Mouse (Mus musculus): Measurements from ENCODE around the gene Ostm1. TPM values are rescaled to one million over a fixed set of nuclear protein-coding genes. Genes with fewer than 3 reads are reported as not detected.

Ostm1 gene
- total and polyA plus RNA-seq, 2 experiments: 7.0 to 13.3 TPM

DNA sequence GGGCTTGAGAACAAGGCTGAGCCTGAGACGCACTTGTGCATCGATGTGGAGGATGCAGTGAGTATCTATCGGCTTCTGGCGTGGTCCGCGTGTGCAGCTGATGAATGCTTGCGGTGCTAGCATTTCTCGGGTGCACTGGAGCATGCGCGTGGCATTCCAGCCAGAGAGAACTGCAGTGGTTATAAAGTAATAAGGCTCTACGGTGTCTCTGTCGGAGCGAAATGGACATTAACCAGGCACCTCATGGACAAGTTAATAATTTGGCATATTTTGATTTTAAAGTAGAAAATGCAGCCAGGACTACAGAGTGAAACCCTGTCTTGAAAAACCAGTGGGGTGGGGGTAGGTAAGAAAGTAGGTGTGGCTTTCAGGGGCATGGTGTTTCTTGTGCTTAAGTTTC, 112.7 kb downstream of the Ostm1 start:
- no peaks in the 10 kb centered on the region for H3K27me3 ChIP-seq (ENCODE audit: control insufficient read depth, insufficient read depth, low read length)
- no peak for DNase-seq (ENCODE audit: extremely low read depth, low read depth, low spot score)
- no peak overlapping the region for H3K9ac ChIP-seq (ENCODE audit: low read depth, low read length)
- no peak overlapping the region for H3K27ac ChIP-seq (replicated peaks; ENCODE audit: insufficient read depth, low read depth, low read length)
- TF ChIP-seq POLR2A (IDR thresholded peaks at IDR 0.05; ENCODE audit: extremely low read depth, insufficient read depth, low read length) (no peak), CTCF (IDR thresholded peaks at IDR 0.05; ENCODE audit: low read depth, low read length) (no peak)
- WGBS: 96% methylated on average over 13 of the region's 13 CpGs
- peaks cover 7% of the 10 kb centered on the region; the same call in 1 of the 2 replicates for H3K36me3 ChIP-seq (ENCODE audit: control insufficient read depth, insufficient read depth, low read length)
- H3K79me2 ChIP-seq (ENCODE audit: control insufficient read depth, insufficient read depth, low read length): no peaks in the 10 kb centered on the region
- no peaks in the 10 kb centered on the region; the same call in 1 of the 2 replicates for H3K4me1 ChIP-seq (ENCODE audit: control insufficient read depth, insufficient read depth, low read length)
- H3K4me3 ChIP-seq (ENCODE audit: insufficient read depth, low read depth, low read length): no peak overlapping the region

DNA sequence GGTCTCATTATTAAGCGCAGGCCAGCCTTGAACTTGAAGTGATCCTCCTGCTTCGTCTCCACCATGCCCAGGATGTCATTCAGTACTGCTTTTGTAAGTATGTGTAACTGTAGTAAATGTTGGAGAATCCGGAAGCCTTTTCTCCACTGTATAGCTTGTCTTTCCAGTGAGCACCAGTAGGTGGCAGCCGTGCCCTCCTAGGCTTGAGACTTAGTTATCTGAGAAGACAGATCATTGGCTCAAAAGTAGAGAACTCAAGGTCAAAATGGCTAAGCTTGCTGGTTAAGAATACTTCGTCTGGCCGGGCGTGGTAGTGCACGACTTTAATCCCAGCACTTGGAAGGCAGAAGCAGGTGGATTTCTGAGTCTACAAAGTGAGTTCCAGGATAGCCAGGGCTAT, 113.4 kb downstream of the Ostm1 start:
- DNase-seq (ENCODE audit: extremely low read depth, low read depth, low spot score): peak; percentile 68
- H3K27me3 ChIP-seq (ENCODE audit: control insufficient read depth, insufficient read depth, low read length): no peaks in the 10 kb centered on the region
- H3K9ac ChIP-seq (ENCODE audit: low read depth, low read length): no peak overlapping the region
- 13% methylated on average over 8 of the region's 8 CpGs for WGBS
- peaks cover 14% of the 10 kb centered on the region; the same call in 1 of the 2 replicates for H3K36me3 ChIP-seq (ENCODE audit: control insufficient read depth, insufficient read depth, low read length)
- H3K27ac ChIP-seq (replicated peaks; ENCODE audit: insufficient read depth, low read depth, low read length): no peak overlapping the region
- H3K79me2 ChIP-seq (ENCODE audit: control insufficient read depth, insufficient read depth, low read length): no peaks in the 10 kb centered on the region
- H3K4me1 ChIP-seq (ENCODE audit: control insufficient read depth, insufficient read depth, low read length): no peaks in the 10 kb centered on the region; the same call in 1 of the 2 replicates
- no peak overlapping the region for H3K4me3 ChIP-seq (ENCODE audit: insufficient read depth, low read depth, low read length)
- TF ChIP-seq POLR2A (IDR thresholded peaks at IDR 0.05; ENCODE audit: extremely low read depth, insufficient read depth, low read length) (no peak), CTCF (IDR thresholded peaks at IDR 0.05; ENCODE audit: low read depth, low read length) (peak; percentile 82)

DNA sequence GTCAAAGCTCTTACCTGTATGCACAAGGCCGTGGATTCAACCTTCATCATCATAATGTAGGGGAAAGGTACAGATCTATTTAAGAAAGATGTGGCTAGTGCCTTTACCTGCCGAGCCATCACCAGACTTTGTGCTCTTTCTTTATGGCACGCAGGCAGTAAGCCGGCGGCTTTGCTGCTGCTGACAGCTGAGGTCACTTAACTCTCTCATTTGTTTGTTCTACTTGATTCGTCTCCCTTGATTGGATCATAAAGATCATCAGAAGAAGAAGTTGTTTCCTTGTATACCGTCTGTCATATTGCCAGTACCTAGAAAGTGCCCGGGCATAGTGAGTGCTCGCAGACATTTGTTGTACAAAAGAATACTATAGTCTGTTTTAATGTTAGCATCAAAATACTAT, 114.8 kb downstream of the Ostm1 start:
- WGBS: 97% methylated on average over 9 of the region's 9 CpGs
- no peak overlapping the region for H3K27ac ChIP-seq (replicated peaks; ENCODE audit: insufficient read depth, low read depth, low read length)
- TF ChIP-seq POLR2A (IDR thresholded peaks at IDR 0.05; ENCODE audit: extremely low read depth, insufficient read depth, low read length) (no peak), CTCF (IDR thresholded peaks at IDR 0.05; ENCODE audit: low read depth, low read length) (no peak)

DNA sequence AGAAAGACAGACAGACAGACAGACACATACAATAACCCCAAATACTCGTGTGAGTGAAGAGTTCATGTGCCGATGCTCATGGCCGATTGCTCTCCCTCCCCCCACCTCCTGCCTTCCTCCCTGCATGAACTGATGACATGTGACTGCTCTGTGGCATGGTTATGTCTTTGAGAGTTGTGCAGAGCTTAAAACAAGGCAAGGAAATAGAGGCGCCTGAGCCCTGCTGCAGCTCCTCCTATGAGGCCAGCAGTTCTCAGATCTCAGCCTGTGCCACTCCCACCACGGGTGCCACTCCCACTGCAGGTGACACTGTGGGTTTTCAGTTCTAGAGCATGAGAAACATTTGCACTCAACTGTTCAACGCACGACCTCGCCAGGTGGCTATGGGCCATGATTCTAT, 115.4 kb downstream of the Ostm1 start:
- H3K27ac ChIP-seq (replicated peaks; ENCODE audit: insufficient read depth, low read depth, low read length): no peak overlapping the region
- no peaks in the 10 kb centered on the region for H3K79me2 ChIP-seq (ENCODE audit: control insufficient read depth, insufficient read depth, low read length)
- no peak overlapping the region for H3K4me3 ChIP-seq (ENCODE audit: insufficient read depth, low read depth, low read length)
- H3K9ac ChIP-seq (ENCODE audit: low read depth, low read length): no peak overlapping the region
- no peak for DNase-seq (ENCODE audit: extremely low read depth, low read depth, low spot score)
- TF ChIP-seq POLR2A (IDR thresholded peaks at IDR 0.05; ENCODE audit: extremely low read depth, insufficient read depth, low read length): no peak
- TF ChIP-seq CTCF (IDR thresholded peaks at IDR 0.05; ENCODE audit: low read depth, low read length): no peak
- no peaks in the 10 kb centered on the region for H3K4me1 ChIP-seq (ENCODE audit: control insufficient read depth, insufficient read depth, low read length)
- no peaks in the 10 kb centered on the region for H3K27me3 ChIP-seq (ENCODE audit: control insufficient read depth, insufficient read depth, low read length)
- peaks cover 21% of the 10 kb centered on the region; the same call in 1 of the 2 replicates for H3K36me3 ChIP-seq (ENCODE audit: control insufficient read depth, insufficient read depth, low read length)
- WGBS: 91% methylated on average over 8 of the region's 8 CpGs

More for the DNA sequence above, 114.8 kb downstream of the Ostm1 start:
- Histone ChIP-seq H3K36me3 (ENCODE audit: control insufficient read depth, insufficient read depth, low read length) (peaks cover 18% of the 10 kb centered on the region; the same call in 1 of the 2 replicates), H3K27me3 (ENCODE audit: control insufficient read depth, insufficient read depth, low read length) (no peaks in the 10 kb centered on the region), H3K79me2 (ENCODE audit: control insufficient read depth, insufficient read depth, low read length) (no peaks in the 10 kb centered on the region), H3K4me3 (ENCODE audit: insufficient read depth, low read depth, low read length) (no peak overlapping the region), H3K4me1 (ENCODE audit: control insufficient read depth, insufficient read depth, low read length) (no peaks in the 10 kb centered on the region), H3K9ac (ENCODE audit: low read depth, low read length) (no peak overlapping the region)
- DNase-seq (ENCODE audit: extremely low read depth, low read depth, low spot score): no peak

DNA sequence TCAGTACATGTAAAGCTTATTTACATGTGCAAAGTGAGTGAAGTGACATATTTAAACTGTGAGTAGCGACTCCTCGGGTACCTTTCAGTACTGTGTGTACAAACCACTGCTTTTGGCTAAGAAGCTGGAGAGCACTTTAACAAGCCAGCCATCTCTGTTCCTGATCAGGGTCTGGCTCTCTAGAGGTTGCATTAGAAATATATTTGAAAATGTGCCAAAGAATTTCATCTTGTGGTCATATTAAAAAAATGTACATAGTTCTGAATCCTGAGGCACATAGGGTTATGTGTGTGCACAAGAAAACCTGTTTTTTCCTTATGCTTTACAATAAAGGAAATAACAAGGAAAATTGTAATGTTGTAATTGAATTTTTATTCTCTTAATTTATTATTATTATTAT, 118.5 kb downstream of the Ostm1 start:
- Histone ChIP-seq H3K79me2 (ENCODE audit: control insufficient read depth, insufficient read depth, low read length) (no peaks in the 10 kb centered on the region), H3K36me3 (ENCODE audit: control insufficient read depth, insufficient read depth, low read length) (peaks cover 23% of the 10 kb centered on the region; the same call in 1 of the 2 replicates), H3K27me3 (ENCODE audit: control insufficient read depth, insufficient read depth, low read length) (no peaks in the 10 kb centered on the region), H3K27ac (replicated peaks; ENCODE audit: insufficient read depth, low read depth, low read length) (no peak overlapping the region), H3K9ac (ENCODE audit: low read depth, low read length) (no peak overlapping the region), H3K4me3 (ENCODE audit: insufficient read depth, low read depth, low read length) (no peak overlapping the region), H3K4me1 (ENCODE audit: control insufficient read depth, insufficient read depth, low read length) (no peaks in the 10 kb centered on the region)
- TF ChIP-seq CTCF (IDR thresholded peaks at IDR 0.05; ENCODE audit: low read depth, low read length) (no peak), POLR2A (IDR thresholded peaks at IDR 0.05; ENCODE audit: extremely low read depth, insufficient read depth, low read length) (no peak)
- WGBS: 98% methylated on average over 2 of the region's 2 CpGs
- DNase-seq (ENCODE audit: extremely low read depth, low read depth, low spot score): no peak

DNA sequence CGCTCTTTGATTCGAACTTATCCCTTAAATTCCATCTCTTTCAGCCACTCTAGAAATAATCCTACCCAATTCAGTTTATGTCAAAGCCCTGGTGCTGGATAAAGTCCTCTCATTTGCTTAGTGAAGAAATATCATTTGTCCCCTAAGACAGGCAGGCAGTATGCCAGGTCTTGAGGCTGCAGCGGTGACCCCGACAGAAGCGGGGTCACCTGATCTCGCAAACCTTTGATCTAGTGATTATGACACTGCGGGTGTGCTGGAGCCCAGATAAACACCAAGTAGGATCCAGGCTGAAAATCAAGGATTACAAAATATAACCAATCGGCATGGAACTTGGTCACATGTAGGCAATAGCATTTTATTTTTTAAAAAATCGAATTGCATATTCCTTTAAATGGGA, 131.1 kb downstream of the Ostm1 start:
- H3K9ac ChIP-seq (ENCODE audit: low read depth, low read length): peak overlapping the region; percentile 68; the same call in 1 of the 2 replicates
- TF ChIP-seq POLR2A (IDR thresholded peaks at IDR 0.05; ENCODE audit: extremely low read depth, insufficient read depth, low read length): no peak
- TF ChIP-seq CTCF (IDR thresholded peaks at IDR 0.05; ENCODE audit: low read depth, low read length): no peak
- 8% methylated on average over 9 of the region's 9 CpGs for WGBS
- DNase-seq (ENCODE audit: extremely low read depth, low read depth, low spot score): peak; percentile 96
- no peaks in the 10 kb centered on the region for H3K79me2 ChIP-seq (ENCODE audit: control insufficient read depth, insufficient read depth, low read length)
- no peaks in the 10 kb centered on the region for H3K36me3 ChIP-seq (ENCODE audit: control insufficient read depth, insufficient read depth, low read length)
- H3K27ac ChIP-seq (replicated peaks; ENCODE audit: insufficient read depth, low read depth, low read length): peak overlapping the region; percentile 100
- peaks cover 12% of the 10 kb centered on the region for H3K4me1 ChIP-seq (ENCODE audit: control insufficient read depth, insufficient read depth, low read length)
- no peaks in the 10 kb centered on the region for H3K27me3 ChIP-seq (ENCODE audit: control insufficient read depth, insufficient read depth, low read length)
- H3K4me3 ChIP-seq (ENCODE audit: insufficient read depth, low read depth, low read length): no peak overlapping the region

Measured in liver, adult 2 months (tissue).